Mouse (Mus musculus) layer of hippocampus, postnatal 10 days (tissue): ENCODE results near the gene Pfn3. TPM values are rescaled to one million over a fixed set of nuclear protein-coding genes. Genes with fewer than 3 reads are reported as not detected.

Experiments
- DNase-seq, 2 experiments: peaks; one replicate each; pipeline ENCODE4 v3.0.0; 2021; ENCODE audit warnings: low spot score in 2 of 2
- total RNA-seq, 2 experiments: library from RNA; stranded (reverse); gene quantifications; 2 replicates each; pipeline ENCODE4 v1.2.3; 2021

Gene Pfn3
- total RNA-seq, 2 experiments from 2014 or later: 0.75 TPM; not detected in 1

GRCm38 (mm10) chr13:55431889-55432685 lies 17.1 kb upstream of the Pfn3 start:
- DNase-seq: no peak

DNA sequence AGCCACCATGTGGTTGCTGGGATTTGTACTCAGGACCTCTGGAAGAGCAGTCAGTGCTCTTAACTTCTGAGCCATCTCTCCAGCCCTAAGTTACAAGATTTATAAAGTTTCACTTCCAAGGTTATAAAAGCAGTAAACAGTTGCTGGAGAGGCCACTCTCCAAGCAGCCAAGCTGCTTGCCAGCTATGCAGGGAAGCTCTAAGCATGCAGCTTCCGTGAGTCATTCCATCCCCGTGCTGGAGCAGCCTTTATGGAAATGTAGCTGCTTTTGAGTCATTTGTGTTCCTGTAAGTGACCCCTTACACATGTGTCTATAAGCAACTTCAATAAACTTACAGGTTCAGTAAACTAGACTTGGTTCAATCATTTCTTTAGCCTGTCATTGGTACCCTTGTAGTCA lies 15.5 kb upstream of the Pfn3 start:
- no peak for DNase-seq

- DNase-seq: no peak
Observed at GRCm38 (mm10) chr13:55429226-55429888, 14.3 kb upstream of the Pfn3 start.

- no peak for DNase-seq
Observed at GRCm38 (mm10) chr13:55426613-55427012, 11.6 kb upstream of the Pfn3 start, which contains the start of gene F12. Gene F12, minus strand, starts transcription at chr13:55426793.

DNA sequence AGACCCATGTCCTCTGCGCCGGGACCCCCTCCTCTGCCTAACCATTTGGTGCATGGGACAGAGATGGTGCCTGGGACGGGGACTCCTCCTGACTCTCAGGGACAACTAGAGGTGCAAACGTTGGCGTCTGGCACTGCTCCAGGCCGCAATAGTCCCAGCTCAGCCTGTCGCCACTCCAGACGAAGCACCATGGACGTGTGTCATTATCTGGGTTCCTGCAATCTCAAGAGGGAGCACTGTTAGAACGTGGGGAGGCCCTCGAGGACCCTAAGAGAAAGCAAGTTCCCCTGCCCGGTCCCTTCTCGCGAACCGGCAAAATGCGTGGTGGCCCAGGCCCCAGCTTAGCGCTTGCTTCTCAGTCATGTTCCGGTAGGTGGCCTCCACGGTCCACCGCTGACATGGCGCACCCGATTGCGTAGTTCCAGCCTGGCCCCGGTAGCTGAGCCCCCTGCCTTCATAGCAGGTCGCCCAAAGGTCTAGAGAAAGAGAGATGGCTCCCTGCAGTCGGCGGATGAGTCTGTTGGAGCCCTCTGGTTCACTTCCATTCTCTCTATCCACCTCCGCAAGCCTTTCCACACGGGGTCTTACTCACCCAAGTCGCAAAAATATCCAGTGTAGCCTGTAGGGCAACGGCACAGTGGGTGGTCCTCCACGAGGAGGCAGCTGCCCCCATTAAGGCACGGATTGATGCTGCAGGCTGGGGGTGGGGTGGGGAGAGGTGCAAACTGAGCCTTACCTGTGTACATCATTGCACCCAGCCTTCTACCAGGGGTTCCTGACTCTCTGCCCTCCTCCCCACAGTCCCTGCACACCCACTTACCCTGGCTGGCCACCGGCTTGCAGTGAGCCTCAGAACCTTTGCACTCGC lies 6.1 kb upstream of the Pfn3 start:
- DNase-seq: peak; percentile 76 to 82

DNA sequence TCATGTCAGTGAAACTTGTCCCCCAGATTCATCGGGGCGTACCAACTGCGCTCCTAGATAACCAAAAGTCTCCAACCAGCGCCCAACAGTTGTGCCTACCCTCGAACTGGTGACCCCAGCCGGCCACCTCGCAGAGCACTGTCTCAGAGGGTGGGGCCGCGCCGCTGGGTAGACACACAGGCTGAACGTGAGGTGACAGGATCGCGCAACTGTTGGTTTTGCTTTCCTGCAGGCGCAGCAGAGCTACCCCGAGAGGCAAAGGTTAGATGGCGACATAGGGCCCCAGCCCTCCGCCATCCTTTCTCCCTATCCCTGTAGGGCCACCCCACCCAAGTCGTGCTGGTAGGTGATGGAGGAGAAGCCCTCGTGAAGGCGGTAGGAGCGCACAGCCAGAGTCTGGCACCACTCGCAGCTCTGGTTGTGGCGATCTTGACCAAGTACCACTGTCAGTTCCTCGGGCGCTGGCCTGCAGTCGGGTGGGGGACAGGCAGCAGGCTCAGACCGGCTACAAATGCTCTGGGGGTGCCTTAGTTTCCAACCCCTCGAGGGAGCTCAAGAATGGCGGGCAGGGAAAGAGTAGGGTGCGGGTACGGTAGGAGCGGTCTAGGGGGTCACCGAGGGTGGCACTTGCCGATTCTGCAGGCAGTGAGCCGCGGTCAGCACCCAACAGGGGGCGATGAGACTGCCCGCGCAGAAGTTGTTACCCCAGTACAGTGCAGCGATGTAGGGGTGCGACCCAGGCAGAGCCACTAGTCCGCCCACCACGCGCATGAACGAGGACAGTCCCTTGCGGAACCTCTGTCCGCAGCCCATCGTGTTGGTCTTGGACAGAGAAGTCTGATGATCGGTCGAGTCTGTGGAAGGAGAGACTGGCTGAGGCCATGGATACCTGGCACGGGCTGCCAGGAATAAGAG lies 5.2 kb upstream of the Pfn3 start:
- DNase-seq: peak in 1 of 2 experiments; percentile 32

GRCm38 (mm10) chr13:55419142-55419541 lies 4.1 kb upstream of the Pfn3 start:
- DNase-seq: no peak

- DNase-seq: peak; percentile 90 to 91
Observed at GRCm38 (mm10) chr13:55418004-55418403, 3.0 kb upstream of the Pfn3 start.

- no peak for DNase-seq
Observed at GRCm38 (mm10) chr13:55413333-55413732, 1.7 kb downstream of the Pfn3 start.

- no peak for DNase-seq
Observed at GRCm38 (mm10) chr13:55412643-55413307, 2.3 kb downstream of the Pfn3 start.

DNA sequence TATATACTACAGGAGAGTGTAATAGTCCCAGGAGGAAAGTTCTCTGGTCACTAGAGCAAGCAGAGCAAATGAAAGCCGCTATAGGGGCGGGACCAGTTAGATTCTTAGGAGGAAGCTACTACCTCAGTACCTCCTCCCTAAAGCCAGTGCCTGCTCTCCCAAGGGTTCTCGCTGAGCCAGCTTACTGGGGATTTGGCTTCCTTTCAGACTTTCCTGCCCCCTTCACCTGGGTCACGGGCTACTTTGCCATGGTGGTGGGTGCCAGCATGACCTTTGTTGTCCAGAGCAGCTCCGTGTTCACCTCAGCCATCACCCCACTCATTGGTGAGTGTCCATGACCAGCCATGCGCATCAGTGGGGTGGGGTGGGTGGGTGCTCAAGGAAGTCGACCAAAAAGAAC lies 3.2 kb downstream of the Pfn3 start:
- no peak for DNase-seq

DNA sequence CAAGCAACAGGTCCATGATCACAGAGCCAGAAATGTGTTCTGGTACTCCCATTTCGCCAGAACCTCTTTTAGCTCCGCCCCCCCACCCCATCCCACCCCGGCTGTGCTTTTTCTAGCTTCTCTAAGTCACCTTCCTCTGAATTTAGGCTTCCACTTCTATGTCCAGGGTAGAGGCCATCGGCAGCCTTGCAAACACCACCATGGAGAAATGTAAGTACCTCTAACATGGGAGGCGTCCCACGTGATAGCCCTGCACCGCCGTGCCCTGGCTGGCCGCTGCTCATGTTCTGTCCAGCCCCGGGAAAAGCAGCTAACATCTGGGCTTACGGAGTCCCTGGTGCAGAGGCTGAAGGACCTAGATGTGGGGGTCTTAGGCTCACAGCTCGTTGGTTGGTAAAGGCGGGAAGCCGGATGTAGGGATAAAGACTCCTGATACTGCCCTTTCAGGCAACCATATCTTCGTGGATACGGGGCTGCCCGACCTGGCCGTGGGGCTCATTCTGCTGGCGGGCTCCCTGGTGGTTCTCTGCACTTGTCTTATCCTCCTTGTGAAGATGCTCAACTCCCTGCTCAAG lies 6.4 kb downstream of the Pfn3 start:
- no peak for DNase-seq

GRCm38 (mm10) chr13:55407341-55407740 lies 7.7 kb downstream of the Pfn3 start:
- DNase-seq: no peak

DNA sequence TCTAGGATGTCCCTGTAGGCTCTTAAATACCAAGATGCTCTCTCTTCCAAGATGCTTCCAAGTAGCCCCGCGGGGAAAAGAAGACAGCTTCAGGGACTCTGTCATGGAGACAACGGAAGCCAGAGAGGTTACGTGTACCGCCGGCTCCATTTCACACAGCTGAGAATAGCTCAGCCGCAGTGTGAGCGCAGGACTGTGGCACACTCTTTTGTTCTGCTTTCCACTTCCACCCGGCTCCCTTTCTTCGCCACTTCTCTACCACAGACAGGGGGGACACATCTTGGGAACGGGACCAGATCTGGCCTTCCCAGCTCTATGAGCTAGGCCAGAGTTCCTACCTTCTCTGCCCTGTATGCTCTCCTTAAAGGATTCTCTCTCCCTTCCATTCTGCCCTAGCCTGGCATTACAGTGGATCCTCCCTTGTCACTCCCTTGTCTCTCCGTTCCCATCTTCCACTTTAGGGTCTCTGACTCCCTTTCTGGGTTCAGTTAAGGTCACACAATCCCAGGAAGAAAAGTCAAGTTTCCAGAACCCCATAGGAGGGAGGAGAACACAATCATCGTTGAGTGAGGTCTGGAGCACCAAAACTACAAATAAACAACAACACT lies 9.1 kb downstream of the Pfn3 start:
- peak in 1 of 2 experiments; percentile 13 for DNase-seq

DNA sequence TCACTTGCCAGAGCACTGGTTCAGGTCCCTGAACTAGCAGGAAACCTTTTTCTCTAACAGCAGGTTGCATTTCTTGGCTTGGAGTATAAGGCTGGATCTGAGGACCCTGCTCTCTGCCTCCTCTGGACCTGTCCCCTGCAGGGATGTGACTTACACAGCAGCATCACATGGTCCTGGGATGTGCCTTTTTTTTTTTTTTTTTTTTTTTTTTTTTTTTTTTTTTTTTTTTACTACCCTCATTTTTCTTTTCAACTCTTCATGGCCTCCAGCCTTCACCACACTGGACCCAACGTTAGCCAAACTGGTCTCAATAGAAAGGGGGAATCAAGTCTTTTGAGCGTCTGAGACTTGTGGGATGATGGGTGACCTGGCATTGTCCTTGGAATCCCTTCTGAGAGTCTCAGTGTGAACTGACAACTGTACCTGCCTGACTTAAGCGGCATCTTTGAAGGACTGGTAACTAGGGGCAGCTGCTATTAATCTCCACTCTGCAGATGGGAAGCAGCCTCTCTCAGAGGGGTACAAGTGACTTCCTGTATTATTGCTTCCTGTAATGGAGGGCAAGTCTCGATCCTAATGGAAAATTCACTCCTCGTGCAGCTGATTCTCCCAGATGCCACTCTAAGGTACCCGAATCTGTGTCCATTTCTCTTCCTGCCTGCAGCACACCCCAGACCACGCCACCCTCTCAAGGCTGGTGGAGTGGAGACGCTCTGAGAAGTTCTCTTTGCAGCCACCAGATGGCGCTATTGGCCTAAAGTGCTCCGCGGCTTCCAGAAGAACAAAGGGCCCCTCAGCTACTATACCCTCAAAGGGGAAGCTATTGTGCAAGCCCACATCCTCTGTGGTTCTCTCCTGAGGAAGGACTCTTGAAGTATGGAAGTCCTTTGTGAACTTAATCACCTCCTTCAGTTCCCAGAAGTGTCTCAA lies 9.9 kb downstream of the Pfn3 start:
- DNase-seq: peak; percentile 85 to 90

GRCm38 (mm10) chr13:55403935-55404852 lies 10.8 kb downstream of the Pfn3 start:
- DNase-seq: peak in 1 of 2 experiments; percentile 15

DNA sequence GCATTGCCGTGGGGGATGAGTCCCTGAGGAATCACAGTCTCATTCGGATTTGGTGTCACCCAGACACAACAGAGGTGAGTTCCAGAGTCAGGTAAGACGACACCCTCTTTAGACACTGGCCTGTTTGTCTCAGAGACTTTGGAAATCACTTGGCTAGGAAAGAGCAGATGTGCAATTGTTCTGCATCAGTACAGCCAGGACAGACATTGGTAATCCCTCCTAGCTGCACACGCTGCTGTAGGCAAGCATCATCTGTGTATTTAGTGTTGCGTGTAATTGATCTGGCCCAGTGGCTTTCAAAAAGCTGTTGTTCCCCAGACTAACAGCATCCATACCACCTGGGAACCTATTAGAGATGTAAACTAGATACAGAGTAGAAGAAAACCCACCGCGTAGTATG lies 11.8 kb downstream of the Pfn3 start:
- DNase-seq: no peak
